Mouse (Mus musculus) mouse trophoblast stem cell (cell line): Measurements from ENCODE around the gene Sar1b.
"Not testable (repeated sequence)": the region's sequence is repeated elsewhere in the genome, so short reads cannot be mapped to it uniquely, and the experiment has no call there.

Experiments
- in situ Hi-C, 2 experiments: fragments of 300-500 bp; cut with MseI, MboI; formaldehyde crosslinking; loops; 2 replicates in 1 of 2; 3 replicates in 1 of 2; pipeline ENCODE4 v1.15.1; 2025

The Sar1b gene

DNA sequence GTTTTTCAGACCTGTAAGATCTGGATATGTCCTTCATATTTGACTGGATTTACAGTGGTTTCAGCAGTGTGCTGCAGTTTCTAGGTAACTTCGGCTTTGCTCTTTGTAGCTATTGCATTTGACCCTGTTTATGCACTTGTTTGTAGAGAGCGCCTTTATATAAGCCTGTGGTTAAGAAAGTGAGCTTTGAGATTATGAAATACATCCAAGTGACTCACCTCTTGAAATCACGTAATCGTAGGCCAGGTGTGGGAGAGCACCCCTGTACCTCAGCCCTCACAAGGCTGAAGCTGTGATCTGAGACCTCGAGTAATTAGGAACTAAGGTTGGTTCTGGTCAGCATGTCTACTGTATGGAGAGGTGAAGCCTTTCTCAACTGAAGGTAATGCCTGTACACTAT, 14.0 kb downstream of the Sar1b start:
- in situ Hi-C loops, result no loop called here

DNA sequence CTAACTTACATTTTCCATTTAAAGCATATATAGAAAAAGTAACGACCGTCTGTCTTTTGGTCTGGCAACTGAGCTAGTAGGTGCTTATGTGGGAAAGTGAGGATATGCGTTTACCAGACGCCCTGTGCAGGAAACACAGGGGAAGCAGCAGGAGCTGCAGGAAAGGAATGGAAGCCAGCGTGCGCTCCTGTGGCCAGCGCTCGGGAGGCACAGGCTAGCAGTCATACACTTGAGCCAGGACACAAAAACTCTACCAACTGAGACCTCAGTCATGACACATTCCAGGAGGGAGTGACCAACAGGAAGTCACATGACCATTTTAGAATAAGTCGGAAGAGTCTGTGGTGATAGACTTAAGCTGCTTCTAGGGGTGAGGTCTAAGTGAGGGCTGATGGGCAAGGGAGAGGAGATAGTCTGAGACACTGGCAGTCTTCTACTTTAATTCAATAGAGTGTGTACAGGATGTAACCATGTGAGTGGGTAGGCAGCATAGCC, 17.3 kb downstream of the Sar1b start:
- in situ Hi-C loops, result no loop called here

DNA sequence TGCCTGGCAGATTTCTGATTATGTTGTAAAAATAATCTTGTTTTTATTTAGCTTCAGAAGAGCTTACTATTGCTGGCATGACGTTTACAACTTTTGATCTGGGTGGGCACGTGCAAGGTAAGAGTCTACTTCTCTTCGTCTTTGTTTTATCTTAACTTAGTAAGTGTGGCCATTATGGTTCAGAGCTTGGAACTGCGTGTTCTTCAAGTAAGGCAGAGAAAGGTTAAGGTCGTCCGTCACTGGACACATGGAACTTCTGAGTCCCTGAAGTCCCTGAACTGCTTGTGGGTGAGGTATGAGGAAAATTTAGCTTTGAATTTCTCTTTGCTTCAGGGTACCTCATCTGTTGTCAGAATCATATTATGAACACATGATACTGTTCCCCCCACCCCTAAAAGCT, 19.2 kb downstream of the Sar1b start:
- in situ Hi-C loops, result no loop called here

DNA sequence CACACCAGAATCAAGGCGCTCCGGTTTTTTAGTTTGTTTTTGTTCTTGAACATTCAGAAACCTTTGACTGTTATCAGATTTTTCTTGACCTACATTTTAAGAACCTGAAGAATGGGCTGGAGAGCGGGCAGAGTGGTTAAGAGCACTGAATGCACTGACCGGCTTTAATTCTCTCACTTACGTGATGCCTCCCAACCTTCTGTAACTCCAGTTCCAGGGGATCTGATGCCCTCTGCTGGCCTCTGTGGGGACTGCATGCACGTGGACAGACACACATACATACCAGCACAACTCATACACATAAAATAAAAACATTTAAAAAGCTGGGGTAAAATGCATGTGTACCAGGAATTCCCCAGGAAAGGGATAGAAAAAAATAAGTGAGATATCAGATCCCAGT, 22.4 kb downstream of the Sar1b start:
- in situ Hi-C loops, result no loop called here

DNA sequence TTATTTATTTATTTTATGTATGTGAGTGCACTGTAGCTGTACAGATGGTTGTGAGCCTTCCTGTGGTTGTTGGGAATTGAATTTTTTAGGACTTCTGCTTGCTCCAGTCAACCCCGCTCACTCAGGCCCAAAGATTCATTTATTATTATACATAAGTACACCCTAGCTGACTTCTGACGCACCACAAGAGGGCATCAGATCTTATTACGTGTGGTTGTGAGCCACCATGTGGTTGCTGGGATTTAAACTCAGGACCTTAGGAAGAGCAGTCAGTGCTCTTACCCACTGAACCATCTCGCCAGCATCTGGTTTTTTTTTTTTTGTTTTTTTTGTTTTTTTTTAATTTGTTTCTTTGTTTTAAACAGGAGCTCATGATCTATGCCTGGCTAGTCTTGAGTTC, 26.2 kb downstream of the Sar1b start:
- in situ Hi-C loops, result not testable (repeated sequence)

DNA sequence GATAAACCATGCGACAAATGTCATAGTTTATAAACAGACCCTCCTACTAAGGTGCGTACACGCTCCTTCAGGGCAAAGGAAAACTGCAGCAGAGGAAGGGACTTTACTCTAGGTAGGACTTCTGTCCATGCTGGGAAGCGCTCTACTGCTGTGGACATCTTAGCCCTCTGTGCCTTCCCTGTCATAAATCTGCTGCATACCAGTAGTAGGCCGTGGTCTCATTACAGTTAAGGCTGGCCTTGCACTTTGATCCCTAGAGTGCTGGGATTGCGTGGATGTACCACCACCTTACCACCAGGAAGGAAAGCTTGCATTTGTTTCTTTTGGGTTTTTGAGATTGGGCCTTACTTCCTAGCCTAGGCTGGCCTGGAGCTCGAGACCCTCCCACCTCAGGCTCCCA, 27.2 kb downstream of the Sar1b start:
- in situ Hi-C loops, result no loop called here

DNA sequence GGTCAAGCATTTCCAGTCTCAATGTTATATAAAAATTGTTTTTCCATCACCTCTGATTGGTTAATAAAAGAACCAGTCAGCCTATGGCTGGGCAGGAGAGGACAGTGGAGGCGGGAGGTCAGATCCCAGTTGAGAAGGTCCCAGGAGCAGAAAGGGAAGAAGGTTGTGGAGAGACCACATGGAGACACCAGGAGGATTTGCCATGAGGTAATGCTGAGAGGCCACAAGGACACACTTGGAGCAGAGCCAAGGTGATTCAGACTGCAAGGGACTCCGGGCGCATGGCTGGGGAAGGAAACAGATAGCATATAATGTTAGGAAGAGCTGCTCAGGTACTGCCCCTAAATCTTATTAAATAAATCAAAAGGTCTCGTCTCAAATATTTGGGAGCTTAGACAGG, 32.8 kb downstream of the Sar1b start:
- in situ Hi-C loops, result no loop called here

DNA sequence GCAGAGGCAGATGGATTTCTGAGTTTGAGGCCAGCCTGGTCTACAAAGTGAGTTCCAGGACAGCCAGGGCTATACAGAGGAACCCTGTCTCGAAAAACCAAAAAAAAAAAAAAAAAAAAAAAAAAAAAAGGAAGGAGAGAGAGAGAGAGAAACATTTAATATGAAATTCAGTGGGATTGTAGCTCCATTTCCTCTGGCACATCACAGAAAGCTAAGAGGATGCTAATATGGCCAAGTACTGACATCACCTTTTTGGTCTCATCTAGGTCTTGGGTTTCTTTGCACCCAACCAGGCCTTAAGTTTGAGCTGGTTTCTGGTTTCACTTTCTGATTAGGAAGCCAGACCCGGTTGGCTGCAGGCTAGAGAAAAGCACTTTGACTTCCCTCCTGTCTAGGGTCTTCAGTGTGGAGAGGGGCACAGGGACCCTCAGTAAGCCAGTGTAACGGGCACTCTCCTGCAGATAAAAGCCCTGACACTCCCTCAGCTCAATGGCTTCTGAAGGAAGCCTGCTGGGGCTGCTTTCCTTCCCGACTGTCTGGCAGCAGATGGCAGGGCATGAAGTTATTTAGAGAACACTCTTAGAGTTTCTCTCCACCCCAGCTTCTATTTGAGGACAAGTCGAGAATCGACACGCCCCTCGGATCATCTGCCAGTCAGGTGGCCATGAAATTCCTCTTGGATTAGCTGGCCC, 37.3 kb downstream of the Sar1b start:
- in situ Hi-C loops, result no loop called here

DNA sequence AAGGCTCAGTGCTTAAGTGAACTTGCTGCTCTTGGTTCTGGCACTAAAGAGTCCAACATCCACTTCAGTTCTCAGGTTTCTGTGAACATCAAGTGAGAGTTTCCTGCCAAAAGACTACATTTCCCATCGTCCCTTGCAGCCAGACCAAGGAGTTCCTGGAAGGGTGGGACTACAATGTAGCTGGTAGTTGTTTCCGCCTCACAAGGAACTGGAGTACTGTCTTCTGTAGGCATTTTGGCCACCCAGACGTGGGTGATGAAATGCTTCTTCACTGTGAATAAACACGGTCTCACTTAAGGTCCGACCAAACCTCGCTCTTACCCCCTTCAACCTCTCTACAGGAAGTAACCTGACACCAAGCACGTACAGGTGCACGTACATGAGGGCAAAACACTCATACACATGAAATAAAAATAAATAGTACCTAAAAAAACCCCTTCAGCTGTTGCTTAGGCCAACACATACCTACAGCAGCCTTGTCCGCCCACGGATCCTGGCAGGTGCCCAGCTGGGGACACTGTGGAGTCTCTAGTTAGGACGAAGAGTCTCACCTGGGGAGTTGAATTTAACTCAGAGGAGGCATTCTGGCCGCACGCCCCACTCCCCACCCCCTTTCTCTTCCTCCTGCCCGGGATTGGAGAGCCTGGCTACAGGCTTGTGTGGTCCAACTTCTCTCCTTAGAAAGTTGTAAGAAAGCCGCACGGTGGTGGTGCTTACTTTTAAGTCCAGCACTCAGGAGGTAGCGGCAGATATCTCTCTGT, 41.9 kb downstream of the Sar1b start:
- in situ Hi-C loops, result no loop called here

DNA sequence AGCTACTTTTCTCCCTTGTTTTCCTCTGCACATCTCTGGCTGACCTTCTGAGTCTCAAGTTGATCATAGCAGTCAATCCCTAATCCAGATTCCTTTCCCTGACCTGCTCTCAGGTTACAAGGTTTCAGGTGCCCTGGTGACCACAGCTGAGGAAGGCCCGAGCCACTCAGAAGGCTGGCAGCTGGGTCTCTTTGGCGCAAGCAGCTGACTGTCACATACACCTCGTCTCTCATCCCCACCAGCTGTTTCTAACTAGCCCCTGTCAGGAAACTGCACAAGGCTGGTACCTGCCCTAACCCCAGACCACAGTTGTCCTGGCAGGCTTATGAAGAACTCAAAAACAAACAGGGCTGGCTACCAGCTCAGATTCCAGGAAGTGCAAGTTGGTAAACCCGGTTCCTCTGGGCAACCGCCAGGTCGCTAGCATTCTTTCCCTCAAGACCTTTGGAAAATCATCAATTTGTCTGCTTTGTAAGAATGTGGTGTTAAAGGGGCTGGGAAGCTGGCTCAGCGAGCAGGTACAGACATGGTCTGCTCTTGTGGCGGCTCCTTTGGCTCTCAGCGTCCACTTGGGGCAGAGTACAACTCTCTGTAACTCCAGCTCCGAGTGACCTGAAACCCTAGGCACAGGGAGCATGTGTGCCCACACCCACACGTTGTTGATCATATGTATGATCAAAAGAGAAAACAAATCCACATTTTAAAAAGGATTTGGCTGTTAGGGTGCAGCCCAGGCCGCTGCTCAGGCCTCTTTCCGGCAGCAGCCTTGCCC, 43.8 kb downstream of the Sar1b start:
- in situ Hi-C loops, result no loop called here

DNA sequence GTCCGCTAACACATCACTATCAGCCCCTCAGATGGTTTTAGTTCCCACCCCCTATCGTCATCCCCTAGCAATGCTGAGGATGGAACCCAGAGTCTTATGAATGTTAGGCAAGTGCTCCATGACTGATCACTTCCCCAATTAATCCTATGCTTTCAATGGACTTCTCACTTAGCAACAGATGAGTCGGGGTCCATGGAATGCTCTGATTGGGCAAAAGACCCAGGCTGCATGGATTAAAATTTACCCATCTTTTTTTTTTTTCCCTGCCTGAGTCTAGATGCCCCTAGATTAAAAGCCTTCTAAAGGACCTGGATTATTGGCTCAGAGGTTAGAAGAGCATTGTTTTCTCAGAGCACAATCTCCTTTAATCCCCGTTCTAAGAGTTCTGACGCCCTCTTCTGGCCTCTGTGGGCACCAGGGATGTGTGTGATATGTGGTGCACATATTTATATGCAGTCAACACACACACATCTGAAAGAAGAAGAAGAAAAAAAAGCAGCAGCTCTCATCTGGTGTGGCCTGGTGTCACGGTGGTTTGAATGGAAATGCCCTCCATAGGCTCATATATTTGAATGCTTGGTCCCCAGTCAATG, 46.2 kb downstream of the Sar1b start:
- in situ Hi-C loops, result no loop called here

DNA sequence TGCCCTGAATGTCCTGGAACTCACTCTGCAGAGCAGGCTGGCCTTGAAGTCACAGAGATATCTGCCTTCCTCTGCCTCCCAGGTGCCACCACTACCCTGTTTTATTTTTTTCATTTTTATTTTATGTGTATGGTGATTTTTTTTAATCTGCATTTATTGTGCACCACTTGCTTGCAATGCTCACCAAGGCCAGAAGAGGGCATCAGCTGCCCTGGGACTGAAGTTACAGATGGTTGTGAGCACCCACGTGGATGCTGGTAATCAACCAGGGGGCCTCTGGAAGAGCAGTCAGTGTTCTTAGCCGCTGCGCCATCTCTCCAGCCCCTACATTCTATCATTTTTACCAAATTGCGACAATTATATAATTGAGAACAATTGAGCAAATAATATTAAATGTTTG, 47.7 kb downstream of the Sar1b start:
- in situ Hi-C loops, result no loop called here

DNA sequence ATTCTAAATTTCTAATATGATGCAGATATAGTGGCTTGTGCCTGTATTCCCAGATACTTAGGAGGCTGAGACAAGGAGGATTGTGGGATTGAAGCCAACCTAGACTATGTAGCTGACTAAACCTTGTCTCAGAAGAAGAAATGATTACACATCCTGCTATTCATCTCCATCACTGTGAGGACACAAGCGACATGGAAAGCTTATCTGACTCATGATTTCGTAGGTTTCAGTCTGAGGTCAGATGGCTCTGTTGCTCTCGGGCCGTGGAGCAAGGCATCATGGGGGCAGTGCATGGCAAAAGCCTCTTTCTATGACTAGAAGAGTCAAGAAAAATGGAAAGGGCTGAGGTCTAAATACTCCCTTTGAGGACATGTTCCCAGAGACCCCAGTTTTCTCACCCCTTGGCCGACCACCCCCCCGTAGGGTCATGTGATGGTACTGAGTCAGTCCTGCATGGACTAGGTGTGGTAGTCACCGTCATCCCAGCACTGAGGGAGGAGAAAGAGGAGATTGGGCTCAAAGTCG, 48.6 kb downstream of the Sar1b start:
- in situ Hi-C loops, result no loop called here

DNA sequence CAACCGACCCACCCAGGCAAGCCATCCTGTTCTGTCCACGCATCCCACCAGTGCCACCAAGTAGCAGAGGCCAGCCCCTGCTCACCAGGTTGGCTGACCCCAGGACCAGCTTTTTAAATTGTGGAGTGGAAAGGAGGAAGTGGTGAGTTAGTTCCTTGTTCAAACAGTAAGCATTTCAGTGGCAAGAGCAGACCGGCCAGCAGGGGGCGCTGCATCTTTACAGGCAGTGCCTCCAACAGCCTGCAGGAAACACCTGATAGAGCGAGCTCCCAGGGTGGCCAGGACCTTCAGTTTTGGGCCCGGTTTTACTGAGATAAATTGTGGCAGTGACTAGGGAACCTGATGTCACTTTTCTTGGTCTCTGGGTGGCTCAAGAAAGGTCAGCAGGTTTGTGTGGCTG, 54.3 kb downstream of the Sar1b start:
- in situ Hi-C loops, result loop anchor here (5.0 kb wide), 3 partner anchors 35 to 150 kb away; partner anchors contain the start of genes Cdkn2aipnl (in 1 of the 2) and Jade2 (in 1 of the 2)

DNA sequence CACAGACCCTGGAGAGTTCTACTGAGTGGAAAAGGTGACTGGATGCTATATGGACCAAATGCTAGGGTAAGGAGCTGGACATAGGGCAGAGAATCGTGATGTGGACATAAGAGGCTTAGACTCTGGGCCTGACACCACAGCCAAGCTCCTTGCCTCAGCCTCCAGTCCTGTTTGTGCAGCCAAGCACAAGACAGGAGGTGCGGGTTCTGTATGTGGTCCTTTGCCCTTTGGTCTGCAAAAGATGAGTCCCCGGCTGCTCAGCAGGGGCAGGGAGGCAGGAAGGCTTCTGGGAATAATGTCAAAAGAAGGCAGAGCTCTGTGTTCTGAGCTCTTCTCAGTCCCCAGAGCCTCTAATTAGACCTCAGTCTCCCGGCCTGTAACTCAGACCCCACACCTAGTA, 55.4 kb downstream of the Sar1b start:
- in situ Hi-C loops, result loop anchor here (5.0 kb wide), 3 partner anchors 33 to 148 kb away; partner anchors contain the start of genes Cdkn2aipnl (in 1 of the 2) and Jade2 (in 1 of the 2)

DNA sequence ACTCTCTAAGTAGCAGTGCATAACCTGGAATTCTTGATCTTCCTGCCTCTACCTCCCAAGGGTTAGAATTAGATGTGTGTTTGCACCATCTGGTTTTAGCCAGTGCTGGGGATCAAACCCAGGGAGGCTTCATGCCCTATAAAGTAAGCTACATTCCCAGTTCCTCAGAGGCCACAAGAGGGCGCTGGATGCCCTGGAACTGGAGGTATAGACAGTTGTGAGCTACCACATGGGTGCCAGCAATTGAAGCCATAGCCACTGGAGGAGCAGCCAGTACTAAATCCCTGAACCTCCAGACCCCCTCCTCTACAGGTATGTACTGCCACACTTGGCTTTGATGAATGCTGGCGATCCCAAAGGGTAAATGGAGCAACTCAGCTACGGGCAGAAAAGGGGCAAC, 56.5 kb downstream of the Sar1b start:
- in situ Hi-C loops, result loop anchor here (5.0 kb wide), 3 partner anchors 32 to 147 kb away; partner anchors contain the start of genes Cdkn2aipnl (in 1 of the 2) and Jade2 (in 1 of the 2)

DNA sequence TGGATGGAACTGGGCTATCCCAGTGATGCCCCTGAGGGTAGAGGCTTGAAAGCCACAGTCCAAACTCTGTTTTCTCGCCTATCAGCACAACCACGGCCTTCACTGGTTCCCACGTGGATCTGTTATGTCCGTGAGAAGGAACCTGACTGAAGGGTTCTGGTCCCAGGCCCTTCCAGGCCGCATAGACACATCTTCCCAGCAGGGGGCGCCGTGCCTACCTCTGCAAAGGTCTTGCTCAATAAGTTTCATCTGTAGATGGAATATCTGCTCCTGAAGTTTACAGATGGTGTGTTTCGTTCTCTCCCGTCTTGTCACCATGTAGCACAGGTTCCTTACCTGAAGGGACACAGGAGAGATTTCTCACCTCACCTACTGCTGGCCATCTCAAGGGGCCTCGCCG, 57.4 kb downstream of the Sar1b start:
- in situ Hi-C loops, result no loop called here

DNA sequence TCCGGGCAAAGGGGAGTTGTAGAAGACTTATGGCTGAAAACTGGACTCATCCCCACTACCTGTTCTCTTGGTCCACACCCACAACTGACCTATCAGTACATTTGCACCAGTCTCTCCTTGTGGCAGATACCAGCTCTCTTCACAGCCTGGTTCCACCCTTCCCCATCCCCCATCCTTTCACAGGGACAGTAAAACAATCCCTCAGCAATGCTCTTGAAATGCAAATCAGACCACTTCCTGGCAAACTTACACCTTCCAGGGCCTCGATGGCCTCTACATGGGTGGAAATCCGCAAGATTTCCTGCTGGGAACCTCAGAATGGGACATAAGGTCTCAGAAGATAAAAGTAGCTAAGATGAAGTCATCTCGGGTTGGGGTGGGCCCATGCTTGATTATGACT, 59.2 kb downstream of the Sar1b start:
- in situ Hi-C loops, result no loop called here

DNA sequence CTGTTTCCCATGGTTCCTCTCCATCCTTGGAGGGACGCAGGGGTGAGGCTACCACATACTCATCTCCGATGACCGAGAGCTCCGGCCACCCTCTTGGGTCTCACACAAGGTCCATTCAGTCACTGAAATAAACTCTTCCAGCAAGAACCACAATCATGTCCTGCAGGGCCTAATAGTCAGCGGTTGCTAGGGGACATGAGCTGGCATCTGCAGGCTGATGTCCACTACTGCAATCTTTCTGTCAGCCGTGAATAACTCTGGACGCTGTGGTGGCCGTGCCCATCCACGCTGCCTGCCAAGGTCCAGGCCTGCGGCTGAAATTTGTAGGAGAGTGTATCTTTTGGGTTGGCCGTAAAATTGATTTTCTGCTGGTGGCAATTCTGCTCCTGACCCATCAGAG, 59.8 kb downstream of the Sar1b start:
- in situ Hi-C loops, result no loop called here

DNA sequence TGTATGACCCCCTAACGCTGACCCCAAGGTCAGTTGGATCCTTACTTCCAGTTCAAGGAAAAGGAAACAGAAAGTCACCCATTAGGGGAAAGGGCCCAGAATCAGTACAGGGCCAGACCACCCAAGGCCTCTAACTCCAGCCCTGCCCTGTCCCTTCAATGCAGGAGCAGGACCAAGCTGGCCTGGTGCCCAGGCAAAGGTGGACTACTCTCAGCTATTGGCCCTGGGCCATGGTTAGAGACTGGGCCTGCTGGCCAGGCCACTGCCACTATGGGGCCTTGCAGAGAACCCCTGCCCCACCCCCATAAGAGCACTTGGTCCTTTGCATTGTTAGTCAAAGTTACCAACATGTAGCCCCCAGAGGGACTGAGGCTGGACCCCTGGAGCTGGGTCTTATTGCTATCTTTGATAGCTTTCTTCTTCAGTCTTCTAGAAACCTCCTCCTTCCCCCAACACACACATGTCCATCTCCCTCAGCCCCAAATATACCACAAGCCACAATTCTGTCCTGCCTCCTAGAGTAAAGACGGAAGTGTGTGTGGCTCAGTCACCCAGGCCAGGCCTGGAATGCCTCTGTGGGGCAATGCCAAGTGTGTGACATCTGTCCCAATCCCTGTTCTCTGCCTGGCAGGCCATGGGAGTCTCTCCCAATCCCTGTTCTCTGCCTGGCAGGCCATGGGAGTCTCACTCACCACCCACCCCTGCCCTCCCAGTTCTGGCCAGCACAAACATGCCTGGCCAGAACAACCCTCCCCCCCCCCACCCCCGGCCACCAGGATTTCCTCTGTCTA, 60.7 kb downstream of the Sar1b start:
- in situ Hi-C loops, result no loop called here
